ENCODE assay signal across 13 mouse cellular contexts in the genomic region with DNA sequence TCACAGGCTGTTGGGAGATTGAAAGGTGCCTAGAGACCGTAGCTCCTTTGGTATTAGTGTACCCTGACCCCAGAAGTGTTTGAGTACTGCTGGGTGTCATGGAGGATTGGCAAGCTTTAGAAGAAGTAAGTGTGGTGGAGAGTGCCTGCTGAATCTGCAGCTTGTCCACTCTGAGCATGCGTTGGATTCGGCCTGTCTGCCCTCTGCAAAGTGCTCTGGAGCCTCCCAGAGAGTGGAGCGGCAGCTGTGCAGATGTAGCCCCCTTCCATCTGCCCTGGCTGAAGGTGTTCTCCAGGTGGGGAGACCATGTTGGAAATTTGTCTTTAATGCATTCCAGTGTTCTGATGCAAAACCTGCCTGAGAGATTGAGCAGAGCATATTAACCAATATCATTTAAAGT. TPM values are rescaled to one million over a fixed set of nuclear protein-coding genes. Genes with fewer than 3 reads are reported as not detected.
A peak's percentile ranks its signal among the peaks of the same experiment; 100 is the strongest.
DNase-seq lines count a peak whose midpoint lies in the region; ATAC-seq and TF ChIP-seq lines count a peak whose summit lies in the region.
"Had no signal": no experiment of that assay in that cellular context is flagged by ENCODE, and none has a peak within 500 bp of the region (broad histone marks: within the 10 kb centered on the region; RNA-seq: fewer than 3 reads in every experiment).

No protein-coding gene starts in this region.

- no peaks in the 10 kb centered on the region for H3K27me3 ChIP-seq in midbrain, embryonic 12.5 days
- H3K27me3 ChIP-seq in midbrain, embryonic 11.5 days (ENCODE audit: control insufficient read depth, insufficient read depth, low read length), result no peaks in the 10 kb centered on the region
- H3K27me3 ChIP-seq in forebrain, embryonic 13.5 days, result no peaks in the 10 kb centered on the region
- H3K27me3 ChIP-seq in hindbrain, postnatal 0 days (ENCODE audit: insufficient read depth, low read length), result no peaks in the 10 kb centered on the region
- H3K27me3 ChIP-seq: heart, embryonic 12.5 days; stomach, embryonic 15.5 days had no signal

- TF ChIP-seq CTCF in hindbrain, postnatal 0 days (IDR thresholded peaks at IDR 0.05; ENCODE audit: low read depth), result no peak

- H3K4me2 ChIP-seq in midbrain, embryonic 12.5 days (replicated peaks), result no peak overlapping the region
- no peak overlapping the region for H3K4me2 ChIP-seq in midbrain, embryonic 11.5 days
- H3K4me2 ChIP-seq in forebrain, embryonic 13.5 days, result 0 out of 2 replicates have a peak overlapping the region, but pooled peaks have one; percentile 5
- no peak overlapping the region for H3K4me2 ChIP-seq in hindbrain, postnatal 0 days (ENCODE audit: low read depth, low read length)
- H3K4me2 ChIP-seq: heart, embryonic 12.5 days; liver, embryonic 11.5 days; stomach, embryonic 15.5 days had no signal

- no peak overlapping the region for H3K9ac ChIP-seq in midbrain, embryonic 12.5 days (replicated peaks)
- no peak overlapping the region for H3K9ac ChIP-seq in midbrain, embryonic 11.5 days (ENCODE audit: low read length)
- H3K9ac ChIP-seq in forebrain, embryonic 13.5 days, result no peak overlapping the region
- no peak overlapping the region for H3K9ac ChIP-seq in hindbrain, postnatal 0 days (replicated peaks; ENCODE audit: low read length)
- H3K9ac ChIP-seq: heart, embryonic 12.5 days; stomach, embryonic 15.5 days had no signal

- DNase-seq in midbrain, embryonic 11.5 days (ENCODE audit: low spot score, missing footprints), result no peak
- no peak for DNase-seq in hindbrain, postnatal 0 days (ENCODE audit: low spot score)
- DNase-seq in ovary, adult 18-20 months (ENCODE audit: low spot score), result no peak
- no peak for DNase-seq in frontal cortex, adult 2 months (ENCODE audit: extremely low spot score in 1 of 2, low spot score in 1 of 2)
- DNase-seq in spleen, postnatal 4 days (ENCODE audit: low spot score in 2 of 2), result no peak
- DNase-seq: kidney, postnatal 10 days; thymus, postnatal 36 days had no signal

- peaks cover 61% of the 10 kb centered on the region for H3K4me1 ChIP-seq in midbrain, embryonic 12.5 days
- H3K4me1 ChIP-seq in midbrain, embryonic 11.5 days (ENCODE audit: control insufficient read depth, insufficient read depth, low read length), result peaks cover 26% of the 10 kb centered on the region
- peaks cover 76% of the 10 kb centered on the region for H3K4me1 ChIP-seq in forebrain, embryonic 13.5 days
- 0 out of 2 replicates have a peak, but pooled peaks cover 9% of the 10 kb centered on the region for H3K4me1 ChIP-seq in hindbrain, postnatal 0 days (ENCODE audit: insufficient read depth, low read length)
- H3K4me1 ChIP-seq: stomach, embryonic 15.5 days had no signal

- no peaks in the 10 kb centered on the region for H3K9me3 ChIP-seq in midbrain, embryonic 12.5 days
- no peaks in the 10 kb centered on the region for H3K9me3 ChIP-seq in midbrain, embryonic 11.5 days (ENCODE audit: control insufficient read depth, low read length)
- no peaks in the 10 kb centered on the region for H3K9me3 ChIP-seq in forebrain, embryonic 13.5 days (replicated peaks)
- H3K9me3 ChIP-seq in hindbrain, postnatal 0 days (ENCODE audit: low read length), result no peaks in the 10 kb centered on the region
- H3K9me3 ChIP-seq: heart, embryonic 12.5 days; stomach, embryonic 15.5 days had no signal

- no peak for ATAC-seq in midbrain, embryonic 12.5 days (ENCODE audit: low FRiP score, low read depth)
- no peak for ATAC-seq in midbrain, embryonic 11.5 days (ENCODE audit: low FRiP score)
- ATAC-seq in forebrain, embryonic 13.5 days, result no peak
- ATAC-seq in hindbrain, postnatal 0 days, result no peak
- ATAC-seq: lung, postnatal 0 days had no signal

- no peak overlapping the region for H3K4me3 ChIP-seq in midbrain, embryonic 12.5 days
- H3K4me3 ChIP-seq in midbrain, embryonic 11.5 days (ENCODE audit: low read depth, low read length), result no peak overlapping the region
- H3K4me3 ChIP-seq in forebrain, embryonic 13.5 days, result no peak overlapping the region
- H3K4me3 ChIP-seq in hindbrain, postnatal 0 days (ENCODE audit: low read length), result no peak overlapping the region
- H3K4me3 ChIP-seq: heart, embryonic 12.5 days; stomach, embryonic 15.5 days had no signal

- WGBS in midbrain, embryonic 12.5 days, result 86% methylated on average over 4 of the region's 4 CpGs
- WGBS in midbrain, embryonic 11.5 days, result 90% methylated on average over 4 of the region's 4 CpGs
- 63% methylated on average over 4 of the region's 4 CpGs for WGBS in forebrain, embryonic 13.5 days
- WGBS in hindbrain, postnatal 0 days, result 64% methylated on average over 4 of the region's 4 CpGs

- 0 out of 2 replicates have a peak, but pooled peaks cover 2% of the 10 kb centered on the region for H3K36me3 ChIP-seq in midbrain, embryonic 12.5 days
- H3K36me3 ChIP-seq in midbrain, embryonic 11.5 days (ENCODE audit: control insufficient read depth, insufficient read depth, low read length), result peaks cover 3% of the 10 kb centered on the region; the same call in 1 of the 2 replicates
- H3K36me3 ChIP-seq in forebrain, embryonic 13.5 days (ENCODE audit: poor library complexity, severe bottlenecking), result peaks cover 20% of the 10 kb centered on the region
- H3K36me3 ChIP-seq in hindbrain, postnatal 0 days (ENCODE audit: insufficient read depth, low read length), result no peaks in the 10 kb centered on the region

- H3K27ac ChIP-seq in midbrain, embryonic 12.5 days (replicated peaks), result 0 out of 2 replicates have a peak overlapping the region, but pooled peaks have one; percentile 4
- no peak overlapping the region for H3K27ac ChIP-seq in midbrain, embryonic 11.5 days (ENCODE audit: low read depth, low read length)
- peak overlapping the region; percentile 91 for H3K27ac ChIP-seq in forebrain, embryonic 13.5 days
- H3K27ac ChIP-seq in hindbrain, postnatal 0 days, result peak overlapping the region; percentile 76
- H3K27ac ChIP-seq: stomach, embryonic 15.5 days had no signal

RNA-seq across cellular contexts. Expression of gene Plpp3, which starts 17.6 kb away (rescaled TPM):
- polyA plus RNA-seq in midbrain, embryonic 12.5 days (2016; fragmentation: Nextera tagmentation; extraction: Ambion mirVana), result 57.7 and 66.4 TPM in 2 replicates
- 46.3 and 47.0 TPM in 2 replicates for polyA plus RNA-seq in midbrain, embryonic 11.5 days (2014; fragmentation: Nextera tagmentation; extraction: Ambion mirVana)
- polyA plus RNA-seq in forebrain, embryonic 13.5 days (2015; fragmentation: Nextera tagmentation; extraction: Ambion mirVana), result 85.7 and 87.9 TPM in 2 replicates
- 167 and 174 TPM in 2 replicates for total RNA-seq in hindbrain, postnatal 0 days (2014; rRNA removed)
- polyA plus RNA-seq in hindbrain, postnatal 0 days (2015; fragmentation: Nextera tagmentation; extraction: Ambion mirVana), result 180 and 198 TPM in 2 replicates
- 200 and 237 TPM in 2 replicates for polyA plus RNA-seq in frontal cortex, adult 2 months (2012; rRNA removed)
